Mouse (Mus musculus): ENCODE results near the gene Olfr506.
"Not testable (repeated sequence)": the region's sequence is repeated elsewhere in the genome, so short reads cannot be mapped to it uniquely, and the experiment has no call there.

The Olfr506 gene

GRCm38 (mm10) chr7:108610487-108610886 is at the start of gene Olfr506:
Gene Olfr506, plus strand, starts transcription at chr7:108610787.
- DNase-seq (ENCODE audit: low spot score) = no peak

GRCm38 (mm10) chr7:108565693-108566092 is 44.9 kb upstream of the Olfr506 start, which contains the start of gene Olfr504:
Gene Olfr504, minus strand, starts transcription at chr7:108565793.
- DNase-seq (ENCODE audit: low spot score) = no peak

GRCm38 (mm10) chr7:108589797-108590196 is 20.8 kb upstream of the Olfr506 start:
- DNase-seq (ENCODE audit: low spot score) = no peak

- DNase-seq (ENCODE audit: low spot score) = not testable (repeated sequence)
Measured at GRCm38 (mm10) chr7:108601916-108602315, 8.7 kb upstream of the Olfr506 start.

GRCm38 (mm10) chr7:108614110-108614509 is 3.5 kb downstream of the Olfr506 start:
- DNase-seq (ENCODE audit: low spot score) = no peak

- DNase-seq (ENCODE audit: low spot score) = not testable (repeated sequence)
Measured at GRCm38 (mm10) chr7:108616781-108617180, 6.2 kb downstream of the Olfr506 start.

GRCm38 (mm10) chr7:108621514-108621913 is 10.9 kb downstream of the Olfr506 start, which contains the start of gene Olfr507:
Gene Olfr507, plus strand, starts transcription at chr7:108621814.
- DNase-seq (ENCODE audit: low spot score) = no peak

GRCm38 (mm10) chr7:108629694-108630093 is 19.1 kb downstream of the Olfr506 start, which contains the start of gene Olfr508:
Gene Olfr508, plus strand, starts transcription at chr7:108629994.
- DNase-seq (ENCODE audit: low spot score) = no peak

GRCm38 (mm10) chr7:108651806-108652205 is 41.2 kb downstream of the Olfr506 start, which contains the start of gene Olfr509:
Gene Olfr509, minus strand, starts transcription at chr7:108651906.
- DNase-seq (ENCODE audit: low spot score) = no peak

- no peak for DNase-seq (ENCODE audit: low spot score)
Measured at GRCm38 (mm10) chr7:108662419-108662818, 51.8 kb downstream of the Olfr506 start.
